Mouse (Mus musculus): ENCODE measurements around the gene Zfp119b. TPM values are rescaled to one million over a fixed set of nuclear protein-coding genes. Genes with fewer than 3 reads are reported as not detected.

The Zfp119b gene
- polyA plus RNA-seq (2014; fragmentation: Nextera tagmentation; extraction: Ambion mirVana), result 3.8 and 4.4 TPM in 2 replicates

DNA sequence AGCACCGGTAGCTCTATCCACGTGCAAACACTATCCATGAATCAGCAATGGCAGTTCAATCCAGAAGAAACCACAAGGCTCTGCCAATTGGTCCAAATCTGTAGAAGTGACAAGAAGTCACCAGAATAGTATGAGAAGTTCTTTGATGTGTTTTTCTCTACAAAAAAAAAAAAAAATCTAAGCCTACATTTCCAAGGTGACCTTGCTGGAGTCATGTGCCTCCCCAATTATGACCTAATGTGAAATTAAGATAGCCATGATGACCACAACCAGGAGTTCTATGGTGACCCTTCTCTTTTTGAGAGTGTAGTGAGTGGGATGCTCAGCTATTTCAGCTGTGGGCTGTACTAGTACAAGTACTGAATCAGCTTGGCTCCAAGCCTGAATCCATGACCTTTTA lies at the start of gene Zfp119b:
Zfp119b (minus strand) TSS at position 101 of the 400 bp plus-strand sequence.
- Histone ChIP-seq H3K36me3 (ENCODE audit: control insufficient read depth, insufficient read depth, low read length) (no peaks in the 10 kb centered on the region), H3K4me3 (ENCODE audit: low read depth, low read length) (no peak within 1 kb of the TSS), H3K9ac (ENCODE audit: low read depth, low read length) (no peak within 1 kb of the TSS), H3K9me3 (ENCODE audit: control insufficient read depth, low read length) (no peaks in the 10 kb centered on the region), H3K4me2 (no peak within 1 kb of the TSS), H3K27ac (ENCODE audit: low read depth, low read length) (no peak within 1 kb of the TSS), H3K4me1 (replicated peaks; ENCODE audit: control insufficient read depth, insufficient read depth, low read length) (no peaks in the 10 kb centered on the region), H3K27me3 (replicated peaks; ENCODE audit: control insufficient read depth, insufficient read depth, low read length) (no peaks in the 10 kb centered on the region; the same call in 1 of the 2 replicates)
- ATAC-seq (replicated peaks; ENCODE audit: low FRiP score) (no peak), DNase-seq (ENCODE audit: low spot score) (no peak)
- WGBS, result 76% methylated on average over 2 of the region's 2 CpGs

DNA sequence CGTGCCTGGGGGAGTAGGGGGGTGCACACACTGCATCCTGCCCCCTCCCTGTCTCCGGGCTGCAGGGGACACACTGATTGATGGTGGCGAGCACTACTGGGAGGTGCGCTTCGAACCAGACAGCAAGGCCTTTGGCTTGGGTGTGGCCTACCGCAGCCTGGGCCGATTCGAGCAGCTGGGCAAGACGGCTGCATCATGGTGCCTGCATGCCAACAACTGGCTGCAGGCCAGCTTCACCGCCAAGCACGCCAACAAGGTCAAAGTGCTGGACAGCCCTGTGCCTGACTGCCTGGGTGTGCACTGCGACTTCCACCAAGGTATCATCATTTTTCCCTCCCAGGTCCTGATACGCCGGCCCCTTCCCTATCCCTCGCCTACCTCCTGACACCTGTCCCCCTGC lies 46.7 kb upstream of the Zfp119b start:
- H3K9ac ChIP-seq (ENCODE audit: low read depth, low read length), result no peak overlapping the region
- no peak overlapping the region for H3K27ac ChIP-seq (ENCODE audit: low read depth, low read length)
- no peak overlapping the region for H3K4me3 ChIP-seq (ENCODE audit: low read depth, low read length)
- ATAC-seq (replicated peaks; ENCODE audit: low FRiP score) (no peak), DNase-seq (ENCODE audit: low spot score) (no peak)
- H3K27me3 ChIP-seq (replicated peaks; ENCODE audit: control insufficient read depth, insufficient read depth, low read length), result peaks cover 6% of the 10 kb centered on the region
- no peaks in the 10 kb centered on the region for H3K9me3 ChIP-seq (ENCODE audit: control insufficient read depth, low read length)
- H3K36me3 ChIP-seq (ENCODE audit: control insufficient read depth, insufficient read depth, low read length), result no peaks in the 10 kb centered on the region
- no peak overlapping the region for H3K4me2 ChIP-seq
- H3K4me1 ChIP-seq (replicated peaks; ENCODE audit: control insufficient read depth, insufficient read depth, low read length), result peaks cover 3% of the 10 kb centered on the region; the same call in 1 of the 2 replicates
- 82% methylated on average over 15 of the region's 15 CpGs for WGBS

DNA sequence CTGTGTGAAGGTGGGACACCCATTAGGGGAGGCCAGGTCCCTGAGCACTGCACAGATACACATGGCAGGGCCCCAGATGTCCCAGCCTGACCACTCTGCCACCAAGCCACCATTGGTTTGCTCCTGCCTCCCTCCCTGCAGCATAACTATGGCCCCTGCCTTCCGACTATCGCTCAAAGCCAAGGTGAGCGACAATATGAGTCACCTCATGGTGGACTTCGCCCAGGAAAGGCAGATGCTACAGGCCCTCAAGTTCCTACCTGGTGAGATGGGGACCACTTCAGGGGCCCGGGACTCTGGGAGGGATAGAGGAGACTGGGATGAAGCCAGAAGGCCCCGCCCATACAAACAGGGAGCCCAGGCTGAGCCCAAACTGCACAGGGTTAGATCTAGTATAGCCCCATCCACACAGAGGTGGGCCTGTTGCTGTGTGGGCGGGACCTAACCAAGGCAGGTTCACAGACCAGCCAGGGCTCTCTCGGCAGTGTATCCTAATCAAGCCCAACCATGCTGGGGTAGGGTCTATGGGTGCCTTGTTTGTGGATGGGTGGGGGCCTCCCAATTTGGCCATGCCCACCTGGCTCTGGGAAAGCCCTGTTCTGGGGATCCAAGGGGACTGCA lies 41.1 kb upstream of the Zfp119b start:
- Histone ChIP-seq H3K4me3 (ENCODE audit: low read depth, low read length) (no peak overlapping the region), H3K27ac (ENCODE audit: low read depth, low read length) (no peak overlapping the region), H3K27me3 (replicated peaks; ENCODE audit: control insufficient read depth, insufficient read depth, low read length) (peaks cover 22% of the 10 kb centered on the region), H3K4me2 (no peak overlapping the region), H3K9ac (ENCODE audit: low read depth, low read length) (no peak overlapping the region), H3K9me3 (ENCODE audit: control insufficient read depth, low read length) (no peaks in the 10 kb centered on the region), H3K4me1 (replicated peaks; ENCODE audit: control insufficient read depth, insufficient read depth, low read length) (no peaks in the 10 kb centered on the region), H3K36me3 (ENCODE audit: control insufficient read depth, insufficient read depth, low read length) (no peaks in the 10 kb centered on the region)
- WGBS, result 65% methylated on average over 8 of the region's 8 CpGs
- no peak for ATAC-seq (replicated peaks; ENCODE audit: low FRiP score)
- DNase-seq (ENCODE audit: low spot score), result no peak

DNA sequence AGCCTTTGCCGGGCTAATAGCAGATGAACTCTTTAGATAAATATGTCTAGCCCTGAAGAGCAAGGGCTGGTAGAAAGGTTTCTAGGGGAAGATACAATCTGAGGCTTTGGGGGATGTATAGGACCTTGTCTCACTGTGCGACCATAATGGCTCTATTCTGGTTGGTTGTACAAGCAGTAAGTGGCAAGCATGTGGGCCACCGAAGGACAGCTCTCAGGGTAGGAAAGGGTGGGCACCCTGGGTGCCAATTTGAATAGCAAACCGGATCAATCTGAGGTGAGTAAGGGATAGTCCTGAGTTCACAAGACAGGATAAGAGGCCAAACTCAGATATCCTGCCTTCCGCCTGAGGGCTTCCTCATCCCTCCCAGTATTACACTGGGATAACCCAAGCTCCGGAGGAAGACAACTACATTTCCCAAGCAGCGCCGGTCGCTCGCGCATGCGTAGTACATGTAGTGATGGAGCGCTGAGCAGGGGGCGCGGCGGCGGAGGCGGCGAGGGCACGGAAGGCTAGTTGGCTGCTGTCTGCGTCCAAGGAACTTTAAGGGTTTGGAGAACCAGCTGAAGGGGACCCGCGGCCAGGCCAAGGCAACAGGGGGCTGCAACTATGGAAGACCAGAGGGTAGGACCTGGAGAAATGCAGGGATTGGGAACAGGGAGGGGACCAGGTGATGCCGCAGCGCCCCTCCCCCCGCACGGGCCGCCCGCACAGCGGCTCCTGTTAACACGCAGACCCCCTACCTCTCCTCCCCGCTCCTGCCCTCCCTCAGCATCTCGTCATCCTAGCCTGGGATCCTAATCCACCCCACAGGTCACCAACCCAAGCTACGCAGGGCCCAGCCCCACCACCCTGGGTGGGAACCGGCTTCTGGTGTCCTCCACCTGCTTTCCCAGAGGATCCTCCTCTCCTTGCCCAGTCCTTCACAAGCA lies 37.0 kb upstream of the Zfp119b start, which contains the start of gene Fsd1:
Fsd1 (plus strand) TSS at position 480 of the 932 bp plus-strand sequence.
- Histone ChIP-seq H3K36me3 (ENCODE audit: control insufficient read depth, insufficient read depth, low read length) (no peaks in the 10 kb centered on the region), H3K4me2 (peak within 1 kb of the TSS; percentile 57), H3K4me1 (replicated peaks; ENCODE audit: control insufficient read depth, insufficient read depth, low read length) (no peaks in the 10 kb centered on the region), H3K9ac (ENCODE audit: low read depth, low read length) (no peak within 1 kb of the TSS), H3K9me3 (ENCODE audit: control insufficient read depth, low read length) (no peaks in the 10 kb centered on the region), H3K27ac (ENCODE audit: low read depth, low read length) (no peak within 1 kb of the TSS), H3K4me3 (ENCODE audit: low read depth, low read length) (peak within 1 kb of the TSS; percentile 38), H3K27me3 (replicated peaks; ENCODE audit: control insufficient read depth, insufficient read depth, low read length) (peaks cover 23% of the 10 kb centered on the region)
- DNase-seq (ENCODE audit: low spot score) (no peak), ATAC-seq (replicated peaks; ENCODE audit: low FRiP score) (peak; percentile 29; the same call in 1 of the 2 replicates)
- WGBS, result 9% methylated on average over 34 of the region's 35 CpGs

DNA sequence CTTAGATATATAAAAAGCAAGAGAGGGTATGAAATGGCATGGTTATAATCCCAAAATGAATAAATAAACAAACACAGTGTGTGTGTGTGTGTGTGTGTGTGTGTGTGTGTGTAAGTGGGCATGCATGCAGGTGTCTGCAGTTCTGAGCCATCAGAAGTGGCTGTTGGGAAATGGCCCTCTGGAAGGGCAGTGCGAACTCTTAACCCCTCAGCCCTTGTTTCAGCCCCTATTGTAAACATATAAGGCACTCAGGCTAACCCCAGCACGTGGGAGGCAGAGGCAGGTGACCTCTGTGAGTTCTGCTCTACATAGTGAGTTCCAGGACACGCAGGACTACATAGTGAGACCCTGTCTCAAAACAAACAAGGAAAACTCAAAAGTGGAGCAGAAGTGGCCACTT lies 28.0 kb upstream of the Zfp119b start:
- no peak for DNase-seq (ENCODE audit: low spot score)
- Histone ChIP-seq H3K4me2 (no peak overlapping the region), H3K4me3 (ENCODE audit: low read depth, low read length) (no peak overlapping the region), H3K36me3 (ENCODE audit: control insufficient read depth, insufficient read depth, low read length) (no peaks in the 10 kb centered on the region), H3K27me3 (replicated peaks; ENCODE audit: control insufficient read depth, insufficient read depth, low read length) (peaks cover 12% of the 10 kb centered on the region), H3K4me1 (replicated peaks; ENCODE audit: control insufficient read depth, insufficient read depth, low read length) (no peaks in the 10 kb centered on the region), H3K27ac (ENCODE audit: low read depth, low read length) (no peak overlapping the region), H3K9ac (ENCODE audit: low read depth, low read length) (no peak overlapping the region), H3K9me3 (ENCODE audit: control insufficient read depth, low read length) (no peaks in the 10 kb centered on the region)
- ATAC-seq (replicated peaks; ENCODE audit: low FRiP score), result no peak
- WGBS, result 48% methylated on average over 3 of the region's 3 CpGs

DNA sequence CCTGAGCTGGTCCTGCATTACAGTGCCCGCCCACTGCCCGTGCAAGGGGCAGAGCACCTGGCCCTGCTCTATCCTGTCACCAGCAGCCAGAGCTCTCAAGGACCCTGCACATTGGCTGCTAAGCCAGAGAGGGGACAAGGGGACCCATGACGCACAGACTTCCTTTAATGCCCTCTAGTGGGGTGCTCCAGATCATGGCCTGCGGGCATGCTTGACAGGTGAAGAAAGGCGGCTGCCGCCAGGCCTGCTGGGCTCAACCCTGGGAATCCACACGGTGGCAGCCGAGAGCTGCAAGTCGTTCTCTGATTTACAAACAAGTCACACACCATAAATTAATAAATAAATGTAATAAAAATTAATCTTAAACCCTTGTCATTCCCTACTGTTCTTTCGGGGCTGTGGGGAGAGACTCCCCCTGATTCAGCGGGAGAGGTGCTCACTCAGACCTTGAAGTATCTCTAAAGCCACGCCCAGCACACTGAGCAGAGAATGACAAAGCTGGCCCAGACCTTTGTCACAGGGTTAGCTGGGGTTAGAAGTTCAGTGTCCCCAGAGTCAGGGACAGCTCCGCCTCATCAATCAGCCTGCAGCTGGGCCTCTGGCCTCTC lies 27.1 kb upstream of the Zfp119b start:
- H3K9ac ChIP-seq (ENCODE audit: low read depth, low read length), result no peak overlapping the region
- H3K27ac ChIP-seq (ENCODE audit: low read depth, low read length), result no peak overlapping the region
- peak; percentile 53 for ATAC-seq (replicated peaks; ENCODE audit: low FRiP score)
- no peak overlapping the region for H3K4me3 ChIP-seq (ENCODE audit: low read depth, low read length)
- H3K4me2 ChIP-seq, result no peak overlapping the region
- no peaks in the 10 kb centered on the region for H3K36me3 ChIP-seq (ENCODE audit: control insufficient read depth, insufficient read depth, low read length)
- H3K4me1 ChIP-seq (replicated peaks; ENCODE audit: control insufficient read depth, insufficient read depth, low read length), result no peaks in the 10 kb centered on the region
- WGBS, result 17% methylated on average over 13 of the region's 13 CpGs
- H3K27me3 ChIP-seq (replicated peaks; ENCODE audit: control insufficient read depth, insufficient read depth, low read length), result peaks cover 19% of the 10 kb centered on the region
- H3K9me3 ChIP-seq (ENCODE audit: control insufficient read depth, low read length), result no peaks in the 10 kb centered on the region
- peak; percentile 68 for DNase-seq (ENCODE audit: low spot score)

DNA sequence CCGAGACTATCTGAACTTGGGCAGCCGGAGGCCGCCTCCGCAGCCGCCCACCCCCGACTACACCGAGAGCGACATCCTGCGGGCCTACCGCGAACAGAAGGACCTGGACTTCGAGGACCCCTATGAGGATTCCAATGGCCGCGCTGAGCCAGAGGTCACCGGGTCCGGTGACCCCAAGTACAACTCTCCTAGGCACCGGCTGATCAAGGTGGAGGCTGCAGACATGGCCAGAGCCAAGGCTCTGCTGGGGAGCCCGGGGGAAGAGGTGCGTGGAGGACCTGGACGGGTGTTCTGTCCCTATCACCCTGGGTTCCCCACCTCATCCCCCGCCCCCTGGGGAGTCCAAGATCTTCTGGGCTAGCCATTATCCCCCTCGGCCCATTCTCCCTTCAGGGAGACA lies 22.2 kb upstream of the Zfp119b start:
- Histone ChIP-seq H3K27me3 (replicated peaks; ENCODE audit: control insufficient read depth, insufficient read depth, low read length) (peaks cover 41% of the 10 kb centered on the region), H3K9me3 (ENCODE audit: control insufficient read depth, low read length) (no peaks in the 10 kb centered on the region), H3K4me1 (replicated peaks; ENCODE audit: control insufficient read depth, insufficient read depth, low read length) (no peaks in the 10 kb centered on the region), H3K4me3 (ENCODE audit: low read depth, low read length) (no peak overlapping the region), H3K9ac (ENCODE audit: low read depth, low read length) (no peak overlapping the region), H3K4me2 (peak overlapping the region; percentile 75; the same call in 1 of the 2 replicates), H3K27ac (ENCODE audit: low read depth, low read length) (no peak overlapping the region), H3K36me3 (ENCODE audit: control insufficient read depth, insufficient read depth, low read length) (peaks cover 12% of the 10 kb centered on the region; the same call in 1 of the 2 replicates)
- WGBS, result 30% methylated on average over 22 of the region's 22 CpGs
- DNase-seq (ENCODE audit: low spot score) (no peak), ATAC-seq (replicated peaks; ENCODE audit: low FRiP score) (no peak)
